14 mouse cellular contexts compared by ENCODE assay signal in genomic region chr1:150806864-150807263, GRCm38 (mm10).
"Had no signal": no experiment of that assay in that cellular context is flagged by ENCODE, and none has a peak within 500 bp of the region (broad histone marks: within the 10 kb centered on the region; RNA-seq: fewer than 3 reads in every experiment).

No protein-coding gene starts in this region.

- H3K27me3 ChIP-seq: limb, embryonic 15.5 days; liver, embryonic 12.5 days; lung, embryonic 15.5 days; neural tube, embryonic 15.5 days had no signal

- H3K4me2 ChIP-seq: limb, embryonic 15.5 days; liver, embryonic 12.5 days; lung, embryonic 15.5 days; neural tube, embryonic 15.5 days had no signal

- ATAC-seq: liver, embryonic 12.5 days had no signal

- H3K4me1 ChIP-seq: limb, embryonic 15.5 days; liver, embryonic 12.5 days; neural tube, embryonic 15.5 days had no signal

- DNase-seq: kidney, adult 11 months; kidney, adult 9 months; kidney, postnatal 36 days; layer of hippocampus, adult 9-11 months; layer of hippocampus, postnatal 36 days; right cerebral cortex, adult 18-20 months; right cerebral cortex, postnatal 25 days; thymus, postnatal 36 days had no signal

- H3K36me3 ChIP-seq: liver, embryonic 12.5 days; lung, embryonic 15.5 days; neural tube, embryonic 15.5 days had no signal

- H3K9me3 ChIP-seq: limb, embryonic 15.5 days; liver, embryonic 12.5 days; lung, embryonic 15.5 days; neural tube, embryonic 15.5 days had no signal

- H3K4me3 ChIP-seq: limb, embryonic 15.5 days; liver, embryonic 12.5 days; lung, embryonic 15.5 days; myocyte; neural tube, embryonic 15.5 days had no signal

- H3K9ac ChIP-seq: limb, embryonic 15.5 days; liver, embryonic 12.5 days; lung, embryonic 15.5 days; neural tube, embryonic 15.5 days had no signal

- H3K27ac ChIP-seq: kidney, postnatal 0 days; limb, embryonic 15.5 days; liver, embryonic 12.5 days; lung, embryonic 15.5 days; neural tube, embryonic 15.5 days had no signal
